Mouse (Mus musculus) retina, embryonic 14.5 days (tissue): ENCODE data around the gene Cdc25b.

Experiments used
- DNase-seq: peaks from one replicate; pipeline ENCODE4 v3.0.0-alpha.2; 2015; ENCODE audit warnings: low spot score

The Cdc25b gene

GRCm38 (mm10) chr2:131186771-131187601 lies at the start of gene Cdc25b, which contains the start of gene Spef1:
TSS of gene Cdc25b (plus strand) at chr2:131186949.
TSS of gene Spef1 (minus strand) at chr2:131187282.
- peak; percentile 85 for DNase-seq

DNA sequence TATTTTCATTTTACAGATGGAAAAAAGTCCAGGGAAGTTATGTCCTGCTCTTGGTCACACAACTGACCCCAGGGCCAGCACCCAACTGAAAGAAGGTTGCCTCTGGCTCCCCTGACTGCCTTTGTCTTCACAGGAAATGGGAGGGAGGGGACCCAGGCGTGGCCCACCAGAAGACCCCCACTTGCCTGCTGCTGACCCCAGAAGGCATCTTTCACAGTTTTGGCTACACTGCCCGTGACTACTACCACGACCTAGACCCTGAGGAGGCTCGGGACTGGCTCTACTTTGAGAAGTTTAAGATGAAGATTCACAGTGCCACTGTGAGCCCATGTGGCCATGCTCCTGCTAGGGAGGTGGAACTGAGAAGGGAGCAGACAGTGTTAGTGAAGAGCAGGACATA lies 48.5 kb upstream of the Cdc25b start:
- DNase-seq: no peak

- DNase-seq: no peak
Measured at GRCm38 (mm10) chr2:131138760-131139159, 48.0 kb upstream of the Cdc25b start.

GRCm38 (mm10) chr2:131139287-131139686 lies 47.5 kb upstream of the Cdc25b start:
- DNase-seq: no peak

GRCm38 (mm10) chr2:131139886-131140532 lies 46.7 kb upstream of the Cdc25b start:
- no peak for DNase-seq

- no peak for DNase-seq
Measured at GRCm38 (mm10) chr2:131140533-131140905, 46.2 kb upstream of the Cdc25b start.

GRCm38 (mm10) chr2:131141336-131141986 lies 45.3 kb upstream of the Cdc25b start:
- no peak for DNase-seq

DNA sequence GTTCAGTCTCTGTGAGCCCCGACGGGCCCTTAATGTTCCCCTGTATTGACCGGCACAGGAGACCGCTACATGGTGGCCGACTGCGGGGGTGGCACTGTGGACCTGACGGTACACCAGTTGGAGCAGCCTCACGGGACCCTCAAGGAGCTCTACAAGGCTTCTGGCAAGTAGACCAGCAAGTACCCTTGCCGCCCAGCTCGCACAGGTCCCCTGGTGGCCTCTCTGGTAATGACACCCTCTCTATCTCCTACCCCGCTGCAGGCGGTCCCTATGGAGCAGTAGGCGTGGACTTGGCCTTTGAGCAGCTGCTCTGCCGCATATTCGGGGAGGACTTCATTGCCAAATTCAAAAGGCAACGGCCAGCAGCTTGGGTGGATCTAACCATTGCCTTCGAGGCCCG lies 44.2 kb upstream of the Cdc25b start:
- DNase-seq: peak; percentile 75

- no peak for DNase-seq
Measured at GRCm38 (mm10) chr2:131143007-131143780, 43.6 kb upstream of the Cdc25b start.

GRCm38 (mm10) chr2:131145121-131145520 lies 41.6 kb upstream of the Cdc25b start:
- DNase-seq: no peak

DNA sequence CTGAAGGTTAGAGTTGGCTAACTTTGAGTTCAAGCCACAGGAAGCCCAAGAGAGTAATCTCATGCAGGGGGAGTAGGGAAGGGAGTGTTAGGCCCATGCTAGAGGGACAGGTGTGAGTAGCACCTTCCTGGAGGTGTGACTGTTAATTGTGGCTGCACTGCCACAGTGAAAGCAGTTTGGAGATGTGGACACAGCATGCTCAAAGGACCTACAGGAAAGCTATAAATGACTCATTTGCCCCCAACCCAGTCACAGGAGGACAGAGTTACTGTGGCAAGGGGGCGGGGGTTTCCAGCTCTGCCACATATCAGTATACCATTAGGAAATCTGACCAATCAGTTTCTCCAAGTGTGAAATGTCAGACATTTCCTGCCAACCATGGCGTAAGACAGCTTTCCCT lies 41.2 kb upstream of the Cdc25b start:
- no peak for DNase-seq

GRCm38 (mm10) chr2:131146193-131147042 lies 40.3 kb upstream of the Cdc25b start:
- no peak for DNase-seq

DNA sequence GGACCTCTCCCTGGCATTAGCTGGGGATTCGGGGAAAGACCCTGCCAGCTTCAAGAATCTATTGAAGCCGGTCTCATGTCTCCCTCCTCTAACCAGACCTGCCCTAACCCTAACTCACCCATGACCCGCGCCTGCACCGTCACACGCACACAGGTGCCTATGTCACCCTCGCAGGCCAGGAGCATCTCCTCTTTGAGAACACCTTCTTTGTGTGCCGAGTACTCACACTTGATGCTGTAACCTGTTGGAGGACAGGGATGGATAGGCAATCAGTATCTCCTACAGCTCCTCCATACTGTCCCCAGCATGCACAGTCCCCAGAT lies 39.7 kb upstream of the Cdc25b start:
- no peak for DNase-seq

DNA sequence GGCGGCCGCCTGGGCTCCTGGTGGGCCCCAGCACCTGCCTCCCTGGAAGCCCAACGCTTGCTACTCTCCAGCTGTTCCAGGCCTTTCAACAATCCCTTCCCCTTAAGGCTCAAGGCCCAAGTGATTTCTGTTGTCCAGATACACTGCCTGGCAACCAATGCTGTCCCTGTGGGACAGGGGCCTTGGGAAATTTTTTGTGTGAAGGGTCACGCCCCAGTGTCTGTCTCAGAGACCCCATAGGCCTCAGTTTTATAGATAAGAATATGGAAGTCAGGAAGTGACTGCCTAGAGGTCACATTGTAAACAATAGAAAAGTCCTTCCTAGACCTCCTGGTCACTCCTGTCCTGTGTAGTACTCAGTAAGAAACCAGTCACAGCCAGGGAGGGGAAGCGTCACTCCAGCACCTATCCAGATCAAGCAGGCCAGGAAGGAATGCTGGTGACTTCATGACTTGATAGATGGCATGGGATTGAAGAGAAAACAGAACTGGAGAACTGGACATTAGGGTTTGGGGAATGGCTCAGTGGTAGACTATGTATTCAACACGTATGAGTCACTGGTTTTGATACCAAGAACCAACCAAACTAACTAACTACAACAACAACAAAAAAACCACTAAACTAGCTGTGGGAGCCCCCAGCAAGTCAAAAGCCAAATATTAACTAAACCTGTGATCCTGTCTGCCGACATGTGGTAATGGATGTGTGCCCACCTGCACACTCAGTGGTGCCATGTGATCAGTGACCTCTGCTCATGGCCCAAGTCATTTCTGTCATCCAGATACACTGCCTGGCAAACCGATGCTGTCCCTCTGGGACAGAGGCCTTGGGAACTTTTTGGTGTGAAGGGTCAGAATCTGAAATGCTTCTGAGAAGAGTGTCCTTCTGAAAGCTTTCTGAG lies 38.1 kb upstream of the Cdc25b start:
- DNase-seq: no peak

- no peak for DNase-seq
Measured at GRCm38 (mm10) chr2:131149254-131149578, 37.5 kb upstream of the Cdc25b start.

- DNase-seq: no peak
Measured at GRCm38 (mm10) chr2:131152166-131152730, 34.5 kb upstream of the Cdc25b start.

DNA sequence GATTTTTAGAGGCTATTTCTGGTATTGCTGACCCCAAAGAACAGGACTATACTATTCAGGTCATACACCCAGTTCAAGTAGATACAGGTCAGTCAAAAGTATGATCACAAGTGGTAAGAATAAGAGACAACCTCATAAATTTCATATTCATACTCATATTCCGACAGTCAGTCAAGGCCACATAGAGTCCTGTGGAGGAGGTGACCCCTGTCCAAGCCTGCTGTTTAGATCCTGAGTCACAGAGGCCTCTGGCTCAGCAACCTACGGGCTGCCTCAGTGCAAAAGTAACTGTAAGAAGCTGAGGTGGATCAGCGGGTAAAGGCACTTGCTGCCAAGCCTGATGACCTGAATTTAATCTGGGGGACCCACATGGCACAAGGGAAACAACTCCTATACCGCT lies 32.7 kb upstream of the Cdc25b start:
- no peak for DNase-seq

DNA sequence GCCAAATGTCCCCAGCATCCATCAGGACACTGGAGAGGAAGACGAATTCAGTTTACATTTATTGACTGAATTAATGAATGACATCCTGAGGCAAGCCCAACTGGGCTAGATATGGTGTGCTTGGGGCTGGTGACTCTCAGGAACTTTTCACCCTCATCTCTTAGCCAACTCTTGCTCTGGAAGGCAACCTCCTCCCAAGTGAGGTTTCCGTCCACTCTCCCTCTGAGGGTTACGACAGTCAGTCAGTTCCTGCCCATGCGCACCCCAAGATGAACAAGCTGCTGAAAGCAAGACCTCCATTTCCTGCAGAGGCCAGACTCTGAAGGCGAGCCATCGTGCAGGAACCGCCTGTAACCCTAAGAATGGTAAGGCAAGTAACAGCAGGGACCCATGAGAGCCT lies 29.8 kb upstream of the Cdc25b start:
- DNase-seq: no peak

GRCm38 (mm10) chr2:131159491-131159910 lies 27.2 kb upstream of the Cdc25b start:
- no peak for DNase-seq

DNA sequence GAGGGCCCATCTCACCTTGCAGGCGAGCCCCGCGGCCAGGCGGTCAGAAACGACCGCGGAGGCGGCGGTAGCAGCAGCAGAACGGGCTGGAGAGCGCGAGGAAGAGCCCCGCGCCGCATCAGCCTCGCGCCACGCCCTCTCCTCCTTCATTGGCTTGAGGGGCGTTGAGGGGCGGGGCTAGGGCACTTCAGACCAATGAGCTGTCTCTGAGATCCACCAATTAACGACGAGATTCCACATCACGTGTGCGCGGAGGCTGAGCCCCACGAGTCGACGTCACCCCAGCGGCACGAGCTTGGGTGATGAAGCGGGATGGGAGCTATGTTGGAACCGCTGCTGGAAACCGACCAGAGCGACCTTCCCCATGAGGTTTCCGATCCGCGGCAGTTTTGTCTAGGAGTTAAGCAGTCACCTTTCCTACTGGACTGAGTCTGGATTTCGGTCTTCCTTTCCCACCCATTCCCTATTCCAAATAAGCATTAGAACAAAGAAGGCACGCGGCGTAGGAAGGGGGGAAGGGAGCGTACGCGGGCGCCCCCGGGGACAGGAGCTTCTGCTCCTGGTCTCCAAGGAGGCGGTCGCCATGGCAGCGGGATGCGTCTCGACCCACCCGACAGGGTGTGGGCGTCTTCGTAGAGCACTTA lies 26.7 kb upstream of the Cdc25b start, which contains the start of gene 1700037H04Rik:
TSS of gene 1700037H04Rik (minus strand) at position 144 of the 644 bp plus-strand sequence.
- DNase-seq: peak; percentile 99
